Mouse (Mus musculus) midbrain, embryonic 12.5 days (tissue): ENCODE measurements around the gene Pgls. TPM values are rescaled to one million over a fixed set of nuclear protein-coding genes. Genes with fewer than 3 reads are reported as not detected.

Experiments
- ATAC-seq: fragments of 200-750 bp; cut with Nextera tagmentation; 2 replicates; pipeline ENCODE4 v1.8.0; 2017; ENCODE audit warnings: low read depth, moderate TSS enrichment, moderate library complexity; ENCODE audit not compliant: low FRiP score
- H3K27ac ChIP-seq: fragments of 300-500 bp; sonication (generic); replicated peaks from 2 replicates; pipeline ENCODE4 v1.5.1; 2016; ENCODE audit warnings: mild to moderate bottlenecking
- H3K27me3 ChIP-seq: fragments of 300-500 bp; sonication (generic); 2 replicates; pipeline ENCODE4 v1.6.1; 2016; ENCODE audit warnings: mild to moderate bottlenecking
- H3K36me3 ChIP-seq: fragments of 300-500 bp; sonication (generic); 2 replicates; pipeline ENCODE4 v1.6.1; 2016
- H3K4me1 ChIP-seq: fragments of 300-500 bp; sonication (generic); 2 replicates; pipeline ENCODE4 v1.6.1; 2016
- H3K4me2 ChIP-seq: fragments of 300-500 bp; sonication (generic); replicated peaks from 2 replicates; pipeline ENCODE4 v1.6.1; 2016; ENCODE audit warnings: mild to moderate bottlenecking, moderate library complexity
- H3K4me3 ChIP-seq: fragments of 300-500 bp; sonication (generic); 2 replicates; pipeline ENCODE4 v1.5.1; 2016; ENCODE audit warnings: mild to moderate bottlenecking
- H3K9ac ChIP-seq: fragments of 300-500 bp; sonication (generic); replicated peaks from 2 replicates; pipeline ENCODE4 v1.6.1; 2016; ENCODE audit warnings: mild to moderate bottlenecking, moderate library complexity
- H3K9me3 ChIP-seq: fragments of 300-500 bp; sonication (generic); 2 replicates; pipeline ENCODE4 v1.6.1; 2016; ENCODE audit warnings: mild to moderate bottlenecking
- WGBS: fragments of 180-500 bp; shearing (Covaris S2); methylation state at CpG from one replicate; pipeline ENCODE4 v1.1.7; 2016; 5-methylcytosine and 5-hydroxymethylcytosine counted together
- microRNA-seq: library from miRNA; unstranded; fragments of <30 nt; microRNA quantifications from one replicate; pipeline ENCODE4, GENCODE M21; 2017
- polyA plus RNA-seq: library from polyadenylated mRNA; unstranded; fragments of >200 nt; fragmentation: Nextera tagmentation; extraction: Ambion mirVana; gene quantifications from 2 replicates; pipeline ENCODE4 v1.2.1, GENCODE M21; 2016

The Pgls gene
- polyA plus RNA-seq, 1 experiment from 2014 or later: 216 TPM

- WGBS: 57% methylated on average over 2 of the region's 2 CpGs
- H3K9ac ChIP-seq: no peak overlapping the region
- H3K9me3 ChIP-seq: peaks cover 14% of the 10 kb centered on the region
- no peak for ATAC-seq
- H3K4me3 ChIP-seq: no peak overlapping the region
- H3K27ac ChIP-seq: no peak overlapping the region
- peaks cover 72% of the 10 kb centered on the region for H3K27me3 ChIP-seq
- H3K4me1 ChIP-seq: peaks cover 18% of the 10 kb centered on the region
- 0 out of 2 replicates have a peak, but pooled peaks cover 6% of the 10 kb centered on the region for H3K36me3 ChIP-seq
- no peak overlapping the region for H3K4me2 ChIP-seq
Measured at GRCm38 (mm10) chr8:71631897-71632296, 39.9 kb downstream of the Pgls start.

GRCm38 (mm10) chr8:71633164-71633563 lies 41.2 kb downstream of the Pgls start:
- 8% methylated on average over 19 of the region's 22 CpGs for WGBS

GRCm38 (mm10) chr8:71633981-71634667 lies 42.1 kb downstream of the Pgls start:
- Histone ChIP-seq H3K27ac (peak overlapping the region; percentile 15; the same call in 1 of the 2 replicates), H3K27me3 (peaks cover 76% of the 10 kb centered on the region), H3K4me1 (peaks cover 11% of the 10 kb centered on the region), H3K4me3 (0 out of 2 replicates have a peak overlapping the region, but pooled peaks have one; percentile 17), H3K9me3 (peaks cover 14% of the 10 kb centered on the region), H3K9ac (no peak overlapping the region), H3K36me3 (peaks cover 12% of the 10 kb centered on the region; the same call in 1 of the 2 replicates), H3K4me2 (peak overlapping the region; percentile 38)
- ATAC-seq: peak; percentile 55
- WGBS: 3% methylated on average over 26 of the region's 26 CpGs

More at GRCm38 (mm10) chr8:71633164-71633563, 41.2 kb downstream of the Pgls start:
- 0 out of 2 replicates have a peak, but pooled peaks cover 6% of the 10 kb centered on the region for H3K36me3 ChIP-seq
- peaks cover 14% of the 10 kb centered on the region for H3K9me3 ChIP-seq
- no peak overlapping the region for H3K27ac ChIP-seq
- H3K27me3 ChIP-seq: peaks cover 70% of the 10 kb centered on the region
- ATAC-seq: no peak
- no peak overlapping the region for H3K9ac ChIP-seq
- H3K4me2 ChIP-seq: no peak overlapping the region
- H3K4me3 ChIP-seq: no peak overlapping the region
- peaks cover 18% of the 10 kb centered on the region for H3K4me1 ChIP-seq

- Histone ChIP-seq H3K36me3 (peaks cover 21% of the 10 kb centered on the region; the same call in 1 of the 2 replicates), H3K9me3 (peaks cover 12% of the 10 kb centered on the region), H3K9ac (0 out of 2 replicates have a peak overlapping the region, but pooled peaks have one; percentile 1), H3K4me1 (no peaks in the 10 kb centered on the region), H3K4me2 (no peak overlapping the region), H3K4me3 (no peak overlapping the region), H3K27ac (no peak overlapping the region), H3K27me3 (peaks cover 53% of the 10 kb centered on the region)
- no peak for ATAC-seq
- 68% methylated on average over 8 of the region's 8 CpGs for WGBS
Measured at GRCm38 (mm10) chr8:71637149-71638095, 45.4 kb downstream of the Pgls start.

GRCm38 (mm10) chr8:71638321-71638720 lies 46.3 kb downstream of the Pgls start:
- H3K27me3 ChIP-seq: peaks cover 49% of the 10 kb centered on the region
- no peak overlapping the region for H3K4me3 ChIP-seq
- 81% methylated on average over 6 of the region's 6 CpGs for WGBS

GRCm38 (mm10) chr8:71639318-71639717 lies 47.3 kb downstream of the Pgls start:
- Histone ChIP-seq H3K27me3 (peaks cover 42% of the 10 kb centered on the region), H3K4me2 (no peak overlapping the region)
- WGBS: 90% methylated on average over 4 of the region's 4 CpGs

More at GRCm38 (mm10) chr8:71638321-71638720, 46.3 kb downstream of the Pgls start:
- Histone ChIP-seq H3K36me3 (peaks cover 17% of the 10 kb centered on the region; the same call in 1 of the 2 replicates), H3K27ac (no peak overlapping the region), H3K9me3 (0 out of 2 replicates have a peak, but pooled peaks cover 3% of the 10 kb centered on the region), H3K4me1 (no peaks in the 10 kb centered on the region), H3K4me2 (no peak overlapping the region), H3K9ac (no peak overlapping the region)
- no peak for ATAC-seq

GRCm38 (mm10) chr8:71645510-71645909 lies 53.5 kb downstream of the Pgls start:
- no peak overlapping the region for H3K9ac ChIP-seq
- ATAC-seq: no peak
- WGBS: 85% methylated on average over 9 of the region's 9 CpGs

More at GRCm38 (mm10) chr8:71639318-71639717, 47.3 kb downstream of the Pgls start:
- H3K4me3 ChIP-seq: no peak overlapping the region
- no peaks in the 10 kb centered on the region for H3K4me1 ChIP-seq
- H3K36me3 ChIP-seq: peaks cover 18% of the 10 kb centered on the region; the same call in 1 of the 2 replicates
- no peak overlapping the region for H3K27ac ChIP-seq
- no peaks in the 10 kb centered on the region for H3K9me3 ChIP-seq
- H3K9ac ChIP-seq: no peak overlapping the region
- ATAC-seq: no peak

More at GRCm38 (mm10) chr8:71645510-71645909, 53.5 kb downstream of the Pgls start:
- H3K4me1 ChIP-seq: no peaks in the 10 kb centered on the region
- H3K27me3 ChIP-seq: 0 out of 2 replicates have a peak, but pooled peaks cover 9% of the 10 kb centered on the region
- peaks cover 32% of the 10 kb centered on the region for H3K36me3 ChIP-seq
- no peak overlapping the region for H3K4me2 ChIP-seq
- no peak overlapping the region for H3K27ac ChIP-seq
- H3K9me3 ChIP-seq: no peaks in the 10 kb centered on the region
- no peak overlapping the region for H3K4me3 ChIP-seq

Small RNAs within 50 kb of the gene (microRNA-seq; reads per million reads assigned to microRNA genes)
- gene Mir6769b: 0.93 reads per million

Other genes with a start within 250 kb of the Pgls start
- gene Use1, start 225.3 kb upstream of the Pgls start, polyA plus RNA-seq: 75.8 and 82.5 TPM in 2 replicates
- gene Ocel1, start 220.9 kb upstream of the Pgls start, polyA plus RNA-seq: 4.5 and 6.3 TPM in 2 replicates
- 54.4 and 58.5 TPM in 2 replicates for gene Nr2f6, start 210.2 kb upstream of the Pgls start, polyA plus RNA-seq
- gene Ushbp1, start 196.4 kb upstream of the Pgls start, polyA plus RNA-seq: 5.6 and 5.9 TPM in 2 replicates
- 91.7 and 102 TPM in 2 replicates for gene Babam1, start 195.3 kb upstream of the Pgls start, polyA plus RNA-seq
- 34.8 and 39.1 TPM in 2 replicates for gene Ankle1, start 186.2 kb upstream of the Pgls start, polyA plus RNA-seq
- gene Abhd8, start 128.5 kb upstream of the Pgls start, polyA plus RNA-seq: 109 and 111 TPM in 2 replicates
- 235 and 245 TPM in 2 replicates for gene Mrpl34, start 127.2 kb upstream of the Pgls start, polyA plus RNA-seq
- 145 and 152 TPM in 2 replicates for gene Dda1, start 123.0 kb upstream of the Pgls start, polyA plus RNA-seq
- gene Ano8, start 106.2 kb upstream of the Pgls start, polyA plus RNA-seq: 14.2 and 18.7 TPM in 2 replicates
- 15.5 and 18.3 TPM in 2 replicates for gene Gtpbp3, start 104.1 kb upstream of the Pgls start, polyA plus RNA-seq
- gene Plvap, start 80.4 kb upstream of the Pgls start, polyA plus RNA-seq: 26.9 and 29.5 TPM in 2 replicates
- 0.13 and 0.41 TPM in 2 replicates for gene Ccdc194, start 66.5 kb upstream of the Pgls start, polyA plus RNA-seq
- gene Bst2, start 54.7 kb upstream of the Pgls start, polyA plus RNA-seq: 13.1 and 14.5 TPM in 2 replicates
- gene Mvb12a, start 49.3 kb upstream of the Pgls start, polyA plus RNA-seq: 54.0 and 57.0 TPM in 2 replicates
- 0.14 TPM in 2 replicates for gene Tmem221, start 33.3 kb upstream of the Pgls start, polyA plus RNA-seq
- not detected in 2 replicates for gene Nxnl1, start 25.6 kb upstream of the Pgls start, polyA plus RNA-seq
- gene Slc27a1, start 23.3 kb upstream of the Pgls start, polyA plus RNA-seq: 38.4 and 44.4 TPM in 2 replicates
- 6.5 and 6.9 TPM in 2 replicates for gene Fam129c, start 5.5 kb downstream of the Pgls start, polyA plus RNA-seq
- gene Colgalt1, start 18.8 kb downstream of the Pgls start, polyA plus RNA-seq: 52.1 and 56.2 TPM in 2 replicates
- 12.8 and 16.9 TPM in 2 replicates for gene Unc13a, start 79.6 kb downstream of the Pgls start, polyA plus RNA-seq
- gene Jak3, start 84.1 kb downstream of the Pgls start, polyA plus RNA-seq: 3.3 and 3.4 TPM in 2 replicates
- gene Insl3, start 97.0 kb downstream of the Pgls start, polyA plus RNA-seq: not detected in 2 replicates
- 0.55 and 0.66 TPM in 2 replicates for gene B3gnt3, start 109.6 kb downstream of the Pgls start, polyA plus RNA-seq
- 39.2 and 43.7 TPM in 2 replicates for gene Fcho1, start 133.5 kb downstream of the Pgls start, polyA plus RNA-seq